Mouse (Mus musculus): ENCODE measurements at regions not wholly inside any gene's neighbourhood (a gene's known extent, or its start where the extent isn't known, plus 50 kb on each side); places are given as distances from the start of the nearest gene placed in this dataset.

- DNase-seq (ENCODE audit: low spot score in 2 of 2): no peak
Measured at GRCm38 (mm10) chr5:85403519-85403918, 661.9 kb downstream of the Cenpc1 start.

- no peak for DNase-seq (ENCODE audit: low spot score in 2 of 2)
Measured at GRCm38 (mm10) chr5:85360427-85360826, 705.0 kb downstream of the Cenpc1 start.

DNA sequence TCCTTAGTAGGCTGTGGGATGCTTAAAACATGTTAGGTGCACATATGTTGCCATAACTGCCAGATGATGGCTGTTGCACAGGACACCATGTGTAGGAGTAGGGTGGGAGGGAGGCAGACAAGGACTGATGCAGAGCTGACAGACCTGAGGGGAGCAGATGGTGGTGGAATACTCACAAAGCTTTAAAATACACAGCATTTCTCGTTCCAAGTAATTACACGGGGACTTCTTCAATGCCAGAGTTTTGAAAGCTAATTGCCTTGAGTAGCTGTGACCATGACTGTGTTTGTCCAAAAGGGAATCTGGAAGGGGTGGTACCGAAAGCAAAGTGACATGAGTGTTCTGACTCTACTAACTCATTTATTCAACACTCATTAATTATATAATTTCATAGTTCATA lies 718.6 kb downstream of the Cenpc1 start:
- DNase-seq (ENCODE audit: low spot score in 2 of 2): peak; percentile 50 to 76

DNA sequence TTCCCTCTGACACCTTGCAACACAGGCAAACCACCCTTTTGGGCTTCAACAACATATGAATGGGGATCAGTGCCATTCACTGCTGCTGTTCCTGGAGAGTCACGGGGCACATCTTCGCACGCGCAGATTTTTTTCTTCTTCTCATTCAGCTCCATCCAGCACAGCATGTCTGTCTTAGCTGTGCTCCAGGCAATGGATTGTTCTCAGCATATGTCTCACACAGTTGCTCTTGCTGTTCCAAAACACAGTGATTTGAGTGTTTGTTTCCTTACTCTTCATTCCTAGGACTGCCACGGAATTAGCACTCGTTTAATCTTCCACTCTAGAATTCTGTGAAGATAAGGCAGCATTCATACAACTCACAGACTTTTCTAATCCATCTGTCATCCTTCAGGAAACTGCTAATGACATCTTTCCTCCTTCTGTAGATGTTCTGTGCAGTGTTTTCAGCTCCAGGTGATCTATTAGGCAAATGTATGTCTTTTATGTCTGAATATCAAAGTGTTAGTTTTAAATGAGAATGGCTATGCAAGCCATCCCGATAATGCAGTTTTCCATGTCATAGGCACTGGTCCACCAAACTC lies 719.2 kb downstream of the Cenpc1 start:
- DNase-seq (ENCODE audit: low spot score in 2 of 2): peak in 1 of 2 experiments; percentile 39

DNA sequence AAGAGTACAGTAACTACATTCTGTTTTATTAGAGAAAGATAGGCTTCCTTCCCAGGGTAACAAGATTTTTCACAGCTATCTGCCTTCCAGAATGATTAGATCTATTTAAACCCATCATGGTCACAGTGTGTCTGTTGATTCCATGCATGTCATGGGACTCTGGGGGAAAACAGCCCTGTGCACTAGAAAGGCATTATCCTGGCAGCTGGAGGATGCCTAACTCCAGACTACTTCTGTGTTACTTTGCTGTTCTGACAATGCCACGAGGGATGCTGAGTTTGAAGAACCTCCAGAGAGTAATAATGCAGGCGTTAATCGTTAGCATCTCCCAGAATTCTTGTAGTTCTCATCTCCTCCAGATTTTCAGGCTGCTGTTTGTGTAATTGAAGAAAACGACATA lies 724.0 kb downstream of the Cenpc1 start:
- DNase-seq (ENCODE audit: low spot score in 2 of 2): no peak

GRCm38 (mm10) chr5:85337643-85338458 lies 727.5 kb downstream of the Cenpc1 start:
- peak in 1 of 2 experiments; percentile 48 for DNase-seq (ENCODE audit: low spot score in 2 of 2)

- no peak for DNase-seq (ENCODE audit: low spot score in 2 of 2)
Measured at GRCm38 (mm10) chr5:85336944-85337343, 728.4 kb downstream of the Cenpc1 start.

Measured in frontal cortex, postnatal 36 days (tissue).